Mouse (Mus musculus) erythroblast, adult 5-6 weeks (primary cell): Measurements from ENCODE around the gene Pigh. TPM values are rescaled to one million over a fixed set of nuclear protein-coding genes. Genes with fewer than 3 reads are reported as not detected.

Source experiments
- ATAC-seq: replicated peaks from 2 replicates; pipeline ENCODE4 v1.8.0; 2016; ENCODE audit warnings: moderate number of reproducible peaks, mild to moderate bottlenecking, moderate TSS enrichment, inconsistent platforms; ENCODE audit not compliant: poor library complexity, low FRiP score, severe bottlenecking
- total RNA-seq, 2 experiments: library from RNA; stranded (forward) in 1 of 2; stranded (reverse) in 1 of 2; fragments of 150-400 nt in 1 of 2; fragments of 200-764, 138-1000 nt in 1 of 2; gene quantifications; 2 replicates each; pipeline versions ENCODE4 v1.2.3 to v1.2.4; 2015 to 2017; ENCODE audit warnings: low replicate concordance in 2 of 2

Pigh gene
- total RNA-seq (2015; ENCODE audit: low replicate concordance): 3.1 and 8.4 TPM in 2 replicates
- 1.5 and 2.2 TPM in 2 replicates for total RNA-seq (2017; ENCODE audit: low replicate concordance)

DNA sequence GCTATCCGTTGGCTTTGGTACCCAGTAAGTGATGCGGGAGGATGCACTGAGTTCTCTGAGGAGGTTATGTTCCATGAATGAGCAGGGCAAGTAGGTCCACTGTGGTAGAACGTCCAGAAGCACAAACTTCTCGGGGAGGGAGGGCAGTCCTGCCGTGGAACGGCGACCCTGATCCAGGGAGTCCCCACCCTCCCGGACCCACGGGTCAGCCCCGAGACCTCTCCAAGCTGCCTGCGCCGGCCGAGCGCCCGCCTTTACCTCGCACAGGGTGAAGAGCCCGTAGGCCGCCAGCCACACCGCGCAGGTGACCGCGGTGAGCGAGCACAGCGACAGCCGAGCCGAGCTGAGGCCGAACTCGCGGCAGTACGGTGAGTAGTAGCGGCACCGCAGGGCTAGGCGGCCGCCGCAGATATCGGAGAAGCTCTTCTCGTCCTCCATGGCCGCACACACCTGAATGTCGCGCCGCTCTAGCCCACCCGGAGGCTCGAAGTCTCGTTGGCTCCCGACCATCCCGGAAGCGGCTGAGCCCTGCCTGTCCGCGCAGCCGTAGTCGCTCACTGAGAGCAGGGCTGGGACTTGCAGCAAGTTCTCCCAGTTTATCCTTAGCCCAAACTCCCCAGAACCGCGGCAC lies at the start of gene Pigh:
Gene Pigh, minus strand, starts transcription at position 470 of the 631 bp plus-strand sequence.
- ATAC-seq: peak; percentile 93

DNA sequence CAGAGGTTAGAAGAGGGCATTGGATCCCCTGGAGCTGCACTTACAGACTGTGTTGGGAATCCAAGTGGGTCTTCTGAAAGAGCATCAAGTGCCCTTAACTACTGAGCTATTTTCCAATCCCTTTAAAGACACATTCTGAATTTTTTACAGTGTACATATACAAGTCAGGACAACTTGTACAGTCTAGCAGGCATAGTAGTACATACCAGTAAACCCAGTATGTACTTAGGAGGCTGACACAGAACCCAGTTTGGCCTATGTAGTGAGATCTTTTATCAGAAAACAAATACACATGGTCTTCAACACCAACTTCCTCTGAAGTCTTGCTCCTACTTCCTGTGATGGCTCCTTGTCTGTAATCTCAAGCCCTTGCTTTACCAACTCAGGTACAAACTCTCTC lies 49.5 kb upstream of the Pigh start:
- ATAC-seq: no peak

DNA sequence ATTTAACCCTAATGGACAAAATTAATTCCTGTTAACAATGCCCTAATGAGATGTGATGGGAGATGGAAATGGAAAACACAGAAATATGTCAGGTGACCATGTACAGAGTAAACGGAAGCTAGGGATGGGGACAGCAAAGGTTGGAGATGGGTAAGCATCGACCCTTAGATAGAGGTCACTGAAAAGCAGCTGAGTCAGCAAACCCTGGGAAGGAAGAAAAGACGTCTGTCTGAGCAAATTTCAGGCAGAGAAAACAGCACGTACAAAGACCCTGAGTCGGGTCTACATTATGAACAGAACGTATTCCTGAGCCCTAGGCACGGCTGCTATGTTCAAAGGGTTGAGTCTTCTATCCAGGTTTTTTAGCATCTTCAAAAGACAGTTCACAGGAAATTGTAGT lies 47.5 kb upstream of the Pigh start:
- ATAC-seq: no peak

DNA sequence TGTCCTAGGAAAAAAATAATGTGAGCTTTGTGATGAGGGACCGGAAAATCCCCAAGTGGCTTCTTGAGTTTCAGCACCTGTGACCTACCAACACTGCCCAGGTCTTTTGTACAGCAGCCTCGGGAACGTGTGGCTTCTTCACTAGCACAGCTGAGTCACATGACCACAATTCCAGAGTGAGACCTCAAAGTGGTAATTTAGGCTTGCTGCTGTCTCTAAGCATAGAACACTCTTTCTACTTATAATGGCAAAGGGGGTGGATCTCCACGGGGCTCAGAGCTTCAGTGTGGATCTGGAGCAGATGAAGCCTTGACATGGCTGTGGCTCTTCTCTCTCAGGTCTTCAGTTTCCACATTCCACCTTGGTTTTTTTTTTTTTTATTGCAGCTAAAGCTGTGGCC lies 45.7 kb upstream of the Pigh start:
- no peak for ATAC-seq

DNA sequence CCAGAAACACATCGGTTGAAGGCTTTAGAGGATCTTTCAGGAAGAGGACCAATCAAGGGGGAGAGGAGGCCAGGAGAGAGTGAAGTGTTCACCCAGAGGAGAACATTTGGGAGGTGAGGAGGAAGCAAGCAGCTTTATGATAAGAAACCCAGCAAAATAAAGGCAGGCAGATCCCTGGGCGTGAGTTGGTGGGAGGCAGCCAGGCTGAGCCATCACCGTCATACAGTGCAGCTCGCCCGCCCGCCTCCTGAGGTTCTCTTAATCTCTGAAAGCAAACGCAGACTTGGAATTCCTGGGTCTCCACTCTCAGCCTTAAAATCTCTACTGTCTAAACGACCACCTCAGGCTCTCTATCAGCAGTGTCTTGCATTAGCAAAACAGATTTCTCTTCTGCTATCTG lies 45.2 kb upstream of the Pigh start:
- ATAC-seq: no peak

DNA sequence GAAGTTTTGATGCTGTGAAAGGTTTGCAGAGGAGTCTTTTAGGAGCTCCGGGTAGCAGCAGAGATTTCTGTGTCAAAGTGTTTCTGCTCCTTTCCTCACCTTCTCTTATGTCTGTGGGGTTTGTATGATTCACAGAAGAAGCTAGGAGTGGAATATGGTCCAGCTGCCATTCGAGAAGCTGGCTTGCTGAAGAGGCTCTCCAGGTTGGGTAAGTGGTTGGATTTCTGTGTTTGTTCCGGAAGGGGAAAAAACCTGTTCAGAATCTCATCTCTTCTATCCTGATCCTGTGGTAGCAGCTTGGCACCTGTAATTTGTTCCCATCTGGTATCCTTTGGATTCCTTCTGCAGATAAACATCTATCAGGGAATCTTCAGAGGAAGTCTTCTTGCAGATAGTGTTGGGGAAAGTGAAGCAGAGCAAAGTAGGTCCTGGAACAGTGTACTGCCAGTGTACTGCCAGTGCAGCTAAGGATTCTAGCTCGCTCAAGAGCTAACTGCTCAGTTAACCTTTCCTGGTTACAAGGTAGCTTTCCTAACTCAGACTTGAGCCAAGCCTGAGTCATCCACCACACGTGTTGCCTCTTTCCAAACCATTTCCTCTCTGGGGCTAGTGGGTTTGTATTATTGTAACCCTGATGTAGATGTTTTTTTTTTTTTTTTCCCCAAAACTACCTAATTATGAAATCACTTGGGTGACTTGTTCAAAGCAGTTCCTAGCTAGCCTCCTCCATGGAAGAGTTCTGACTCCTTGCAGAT lies 42.4 kb upstream of the Pigh start:
- no peak for ATAC-seq

DNA sequence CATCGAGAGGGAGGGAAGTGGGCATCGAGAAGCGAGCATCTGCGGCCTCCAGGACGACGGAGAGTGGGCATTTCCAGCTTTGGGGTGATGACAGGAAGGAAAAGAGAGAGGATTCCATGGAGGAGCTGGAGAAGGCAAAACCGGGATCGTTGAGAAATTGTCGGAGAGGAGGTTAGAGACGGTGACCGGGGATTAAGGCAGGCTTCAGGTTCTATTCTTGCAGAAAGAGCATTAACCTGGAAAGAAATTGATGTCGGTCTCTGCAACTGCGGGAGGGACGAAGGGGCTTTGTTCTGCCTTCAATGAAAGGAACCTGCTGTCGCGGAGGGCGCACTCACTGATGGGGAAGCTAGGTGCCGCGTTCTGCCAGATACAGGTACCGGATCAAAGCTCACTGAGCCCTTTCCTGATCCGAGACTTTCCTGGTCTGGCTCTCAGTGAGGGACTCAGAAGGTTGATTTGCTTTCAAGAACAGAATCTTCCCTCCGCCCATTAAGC lies 41.8 kb upstream of the Pigh start:
- ATAC-seq: no peak

DNA sequence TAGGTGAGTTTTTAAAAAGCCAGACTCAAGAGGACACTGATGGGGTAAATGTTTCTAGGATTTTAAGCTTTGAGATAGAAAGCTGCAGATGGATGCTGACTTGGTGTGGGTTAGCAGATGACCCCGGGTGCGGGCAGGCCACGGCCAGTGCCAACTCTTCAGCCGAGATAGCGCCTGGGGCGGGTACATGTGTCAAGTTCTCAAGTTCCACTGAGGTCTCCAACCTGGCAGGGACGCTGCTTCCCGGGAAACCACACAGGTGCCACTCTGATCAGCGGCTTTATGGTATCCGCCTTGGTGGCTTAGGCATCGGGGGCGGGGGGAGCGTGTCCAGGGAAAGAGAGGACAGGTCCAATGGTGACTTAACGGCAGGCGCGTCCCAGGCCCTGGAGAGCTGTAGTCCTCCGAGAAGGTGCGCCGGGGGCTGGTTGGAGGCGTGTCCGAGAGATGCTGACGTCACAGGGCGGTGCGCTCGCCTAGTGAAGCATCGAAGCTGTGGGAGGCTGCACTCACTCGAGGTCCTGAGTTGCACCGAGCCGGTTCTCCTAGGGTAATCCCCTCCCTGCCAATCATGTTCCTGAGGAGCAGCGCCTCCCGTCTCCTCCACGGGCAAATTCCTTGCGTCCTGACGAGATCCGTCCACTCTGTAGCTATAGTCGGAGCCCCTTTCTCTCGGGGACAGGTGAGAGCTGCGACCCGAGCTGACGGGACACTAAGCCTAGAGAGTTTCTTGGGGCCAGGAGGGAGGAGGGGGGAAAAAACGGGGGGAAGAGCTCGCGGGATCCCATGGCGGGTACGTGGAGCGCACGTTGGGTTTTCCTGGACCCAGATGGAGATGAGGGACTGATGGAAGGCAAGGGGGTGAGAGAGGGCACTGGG lies 41.1 kb upstream of the Pigh start, which contains the start of gene Arg2:
Gene Arg2, plus strand, starts transcription at position 479 of the 879 bp plus-strand sequence.
- peak; percentile 85 for ATAC-seq

DNA sequence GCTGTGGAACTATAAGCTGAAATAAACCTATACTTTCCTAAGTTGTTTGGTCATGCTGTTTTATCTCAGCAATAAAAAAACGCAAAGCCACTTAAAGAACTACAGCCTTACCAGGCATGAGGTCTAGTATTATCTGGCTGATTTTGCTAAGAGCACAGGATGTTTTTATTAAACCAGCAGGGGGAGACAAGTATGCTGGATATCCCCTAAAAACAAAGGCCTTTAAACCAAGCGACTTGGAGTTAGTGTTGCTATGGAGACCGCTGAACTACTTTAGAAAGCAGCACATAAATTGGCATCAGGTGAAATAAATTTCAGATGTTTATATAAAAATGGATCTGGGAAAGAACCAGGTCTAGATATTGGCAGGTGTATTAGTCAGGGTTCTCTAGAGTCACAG lies 33.4 kb upstream of the Pigh start:
- ATAC-seq: no peak

DNA sequence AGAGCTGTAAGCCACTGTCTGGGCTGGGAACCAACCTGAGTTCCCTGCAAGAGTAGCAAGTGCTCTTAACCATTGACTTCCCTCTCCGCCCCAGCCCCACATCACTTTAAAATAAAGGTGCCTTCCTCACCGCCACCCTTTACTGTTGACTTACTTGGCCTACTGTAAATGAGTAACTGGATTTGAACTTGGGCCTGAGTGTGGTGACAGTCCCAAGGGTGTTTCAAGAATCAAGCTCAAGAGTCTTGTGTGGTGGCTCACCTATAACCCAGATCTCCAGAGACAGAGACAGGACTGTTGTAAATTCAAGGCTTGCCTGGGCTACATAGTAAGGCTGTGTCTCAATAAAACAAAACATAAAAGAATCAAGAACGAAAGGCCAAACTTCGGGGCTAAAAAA lies 29.5 kb upstream of the Pigh start:
- no peak for ATAC-seq

DNA sequence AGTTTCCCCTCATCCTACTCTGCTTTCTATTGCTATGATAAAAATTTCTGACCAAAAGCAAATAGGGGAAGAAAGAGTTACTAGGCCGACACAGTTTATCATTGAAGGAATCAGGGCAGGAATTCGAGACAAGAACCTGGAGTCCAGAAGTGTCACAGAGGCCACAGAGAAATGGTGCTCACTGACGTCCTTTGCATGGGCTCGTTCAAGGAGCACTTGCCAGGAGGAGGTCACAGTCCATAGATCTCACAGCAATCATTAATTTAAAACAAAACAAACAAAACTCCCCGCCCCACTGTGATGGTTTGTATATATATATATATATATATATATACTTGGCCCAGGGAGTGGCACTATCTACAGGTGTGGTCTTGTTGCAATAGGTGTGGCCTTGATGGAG lies 15.9 kb upstream of the Pigh start:
- ATAC-seq: no peak

DNA sequence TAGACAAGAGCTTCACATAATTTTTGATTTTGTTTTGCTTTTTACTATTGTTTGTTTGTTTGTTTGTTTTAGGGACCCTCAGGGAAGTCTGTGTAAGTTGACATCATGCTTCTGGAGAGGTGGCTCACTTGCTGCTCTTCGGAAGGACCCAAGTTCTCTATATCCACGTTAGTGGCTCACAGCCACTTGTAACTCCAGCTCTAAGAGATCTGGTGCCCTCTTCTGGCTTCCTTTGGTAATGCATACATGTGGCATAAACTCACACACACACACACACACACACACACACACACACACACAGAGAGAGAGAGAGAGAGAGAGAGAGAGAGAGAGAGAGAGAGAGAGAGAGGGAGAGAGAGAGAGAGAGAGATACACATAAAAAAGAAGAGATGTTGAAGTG lies 15.1 kb upstream of the Pigh start:
- ATAC-seq: no peak

DNA sequence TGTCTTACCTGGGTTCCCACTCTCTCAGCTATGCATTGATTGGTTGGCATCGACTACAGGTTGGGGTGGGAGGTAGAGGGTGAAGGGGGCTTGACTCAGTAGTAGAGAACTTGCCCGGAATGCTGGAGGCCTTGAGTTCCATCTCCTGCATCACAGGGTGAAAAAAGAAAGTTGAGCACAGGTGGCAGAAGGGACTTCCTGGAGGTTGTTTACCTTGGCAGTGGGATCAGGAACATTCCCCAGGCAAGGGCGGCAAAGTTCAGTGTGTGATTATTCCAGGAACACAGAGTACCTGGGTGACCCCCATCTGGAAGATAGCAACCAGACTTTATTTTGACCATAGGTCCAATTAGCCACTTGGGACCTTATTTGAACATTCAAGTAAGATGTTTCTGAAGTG lies 14.3 kb upstream of the Pigh start:
- ATAC-seq: no peak

DNA sequence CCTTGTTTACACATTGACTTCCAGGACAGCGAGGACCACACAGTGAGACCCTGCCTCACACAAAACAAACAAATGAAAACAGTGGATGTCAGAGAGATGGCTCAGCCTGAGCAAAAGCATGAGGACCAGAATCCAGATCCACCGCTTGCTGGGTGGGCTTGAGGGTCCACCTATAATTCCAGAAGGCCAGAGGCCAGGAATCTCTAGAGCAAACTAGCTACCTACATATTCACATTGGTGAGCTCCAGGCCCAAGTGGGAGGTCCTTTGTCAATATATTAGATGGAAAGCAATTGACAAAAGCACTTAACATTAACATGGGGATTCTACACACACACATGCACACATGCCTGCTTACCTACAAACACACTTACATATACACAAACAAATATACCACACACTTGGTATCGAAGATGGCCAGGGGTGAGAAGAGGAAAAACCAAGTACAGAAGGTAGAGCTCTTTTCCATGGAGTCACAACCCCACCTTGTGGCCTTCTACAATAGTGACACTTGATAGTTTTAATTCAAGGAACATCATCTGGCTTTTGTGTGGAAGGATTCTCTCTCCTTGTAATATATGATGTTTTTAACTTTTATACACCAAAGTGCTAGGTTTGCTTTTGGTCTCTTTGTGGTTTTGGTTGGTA lies 7.8 kb upstream of the Pigh start:
- no peak for ATAC-seq

DNA sequence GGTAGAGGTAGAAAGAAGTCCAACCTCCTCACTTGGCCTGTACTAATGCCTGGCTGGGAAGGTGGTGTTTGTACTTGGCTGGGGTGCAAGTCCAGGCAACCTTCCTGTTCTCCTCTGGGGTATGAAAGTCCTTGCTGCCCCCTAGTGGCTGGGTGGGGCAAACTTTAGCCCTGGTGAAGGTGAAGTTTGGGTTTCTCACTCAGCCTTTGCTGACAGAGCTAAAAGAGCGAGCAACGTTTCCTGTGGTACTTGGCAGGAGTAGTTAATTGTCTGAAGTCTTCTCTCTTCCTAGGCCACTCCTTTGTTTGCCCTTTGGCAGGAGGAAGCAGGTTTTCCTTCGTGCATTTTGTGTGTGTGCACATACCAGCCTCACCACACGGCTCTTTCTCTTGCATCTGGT lies 3.1 kb upstream of the Pigh start:
- ATAC-seq: no peak

DNA sequence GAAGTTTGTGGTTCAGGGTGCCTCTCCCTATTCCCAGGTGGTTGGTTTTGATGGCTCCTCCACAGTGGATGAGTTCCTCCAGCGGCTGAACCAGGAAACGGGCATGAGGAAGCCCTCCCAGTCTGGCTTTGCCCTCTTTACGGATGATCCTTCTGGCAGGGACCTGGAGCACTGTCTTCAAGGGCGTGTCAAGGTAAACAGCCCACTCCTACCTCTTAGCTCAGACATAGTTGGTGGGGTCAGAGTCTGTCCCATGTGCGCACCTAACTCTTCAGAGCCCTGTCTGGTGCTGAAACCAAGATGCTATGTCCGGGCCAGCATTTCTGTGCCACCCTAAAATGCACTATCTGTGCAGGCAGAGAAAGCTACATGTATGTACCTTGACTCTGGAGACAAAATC lies 16.1 kb downstream of the Pigh start:
- ATAC-seq: no peak

DNA sequence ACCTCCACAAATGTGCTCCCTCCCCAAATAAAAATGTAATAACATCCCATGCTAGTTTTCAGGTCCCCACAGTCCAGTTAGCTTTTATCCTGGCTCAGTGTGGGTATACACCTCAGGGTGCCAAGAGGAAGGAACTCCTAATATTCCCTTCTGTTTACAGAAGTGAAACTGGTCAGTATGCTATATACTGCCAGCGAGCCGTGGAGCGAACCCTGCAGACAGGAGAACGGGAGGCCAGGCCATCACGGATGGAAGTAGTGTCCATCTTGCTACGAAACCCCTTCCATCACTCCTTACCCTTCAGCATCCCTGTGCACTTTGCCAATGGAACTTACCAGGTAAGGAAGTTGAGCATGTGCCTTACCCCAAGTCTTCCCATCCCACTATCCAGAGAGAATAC lies 16.9 kb downstream of the Pigh start:
- no peak for ATAC-seq

DNA sequence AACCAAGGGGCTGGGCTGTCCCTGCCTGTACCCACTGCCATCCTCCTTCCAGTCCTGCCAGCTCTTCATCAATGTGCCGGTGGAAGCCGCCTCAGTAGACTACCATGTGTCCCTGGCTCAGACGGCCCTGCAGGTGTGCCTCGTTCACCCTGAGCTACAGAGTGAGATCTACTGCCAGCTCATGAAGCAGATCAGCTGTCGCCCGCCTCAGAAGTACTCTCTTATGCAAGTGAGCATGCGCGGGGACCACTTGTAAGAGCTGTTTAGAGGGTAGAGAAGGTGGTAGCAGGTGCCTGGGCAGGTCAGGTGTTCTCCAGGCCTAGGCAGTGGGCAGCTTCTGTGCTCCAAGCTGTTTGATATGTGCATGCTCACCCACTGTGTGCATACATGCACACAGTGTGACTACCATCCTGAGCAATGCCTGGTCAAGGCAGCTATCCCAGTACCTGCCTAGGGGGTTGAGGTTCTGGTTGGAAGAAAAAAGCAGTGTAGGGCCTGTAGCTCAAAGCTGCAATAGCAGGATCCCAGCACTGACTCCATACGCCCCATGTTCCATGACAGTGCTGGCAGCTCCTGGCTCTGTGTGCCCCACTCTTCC lies 18.6 kb downstream of the Pigh start:
- ATAC-seq: no peak

DNA sequence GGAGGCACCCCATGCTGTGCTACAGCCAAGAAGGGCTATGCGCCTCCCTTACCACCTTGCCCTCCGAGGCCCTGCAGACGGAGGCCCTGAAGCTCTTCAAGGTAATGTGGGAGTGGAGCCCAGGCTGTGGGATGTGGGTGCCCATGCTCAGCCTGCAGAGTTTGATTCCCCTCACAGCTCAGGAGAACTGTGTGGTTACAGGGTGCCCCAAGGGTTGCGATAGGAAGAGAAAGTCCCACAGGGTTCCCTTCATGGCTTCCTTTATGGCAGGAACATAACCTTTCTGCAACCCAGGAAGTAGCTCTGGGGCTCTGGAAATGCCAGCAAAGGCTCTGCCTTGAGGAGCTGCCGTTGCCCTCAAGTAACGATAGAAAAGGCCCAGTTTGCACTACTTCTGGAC lies 19.5 kb downstream of the Pigh start:
- no peak for ATAC-seq

DNA sequence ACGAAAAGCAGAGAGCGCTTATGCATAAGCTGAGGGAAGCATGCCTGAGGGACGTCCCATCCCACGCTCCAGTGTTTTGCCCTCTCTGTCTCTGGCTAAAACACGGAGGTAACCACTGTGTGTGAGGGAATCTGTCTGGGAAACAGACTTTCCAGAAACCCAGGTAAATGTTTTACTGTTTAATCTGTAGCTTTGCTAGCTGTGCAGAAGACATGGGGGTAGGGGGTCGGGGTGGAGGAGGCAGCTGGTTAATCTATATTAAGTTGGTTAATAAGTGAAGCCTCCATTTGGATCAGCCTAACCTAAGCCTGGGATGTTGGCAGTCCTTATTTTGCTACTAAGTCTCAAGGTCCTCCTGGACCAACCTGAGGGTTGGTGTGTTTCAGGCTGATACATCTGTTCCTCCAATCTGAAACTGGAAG lies 20.3 kb downstream of the Pigh start:
- no peak for ATAC-seq
